9 mouse cellular contexts compared by ENCODE assay signal in genomic region chr9:124118489-124118888, GRCm38 (mm10). TPM values are rescaled to one million over a fixed set of nuclear protein-coding genes. Genes with fewer than 3 reads are reported as not detected.
DNase-seq lines count a peak whose midpoint lies in the region; ATAC-seq and TF ChIP-seq lines count a peak whose summit lies in the region.
"Had no signal": no experiment of that assay in that cellular context is flagged by ENCODE, and none has a peak within 500 bp of the region (broad histone marks: within the 10 kb centered on the region; RNA-seq: fewer than 3 reads in every experiment).

No protein-coding gene starts in this region.

- H3K9me3 ChIP-seq in stomach, postnatal 0 days (ENCODE audit: control insufficient read depth, low read length), result no peaks in the 10 kb centered on the region
- H3K9me3 ChIP-seq: stomach, embryonic 15.5 days had no signal

- H3K4me2 ChIP-seq in stomach, postnatal 0 days (replicated peaks; ENCODE audit: low read depth), result no peak overlapping the region
- H3K4me2 ChIP-seq: stomach, embryonic 15.5 days had no signal

- TF ChIP-seq EP300 in stomach, postnatal 0 days (optimal IDR thresholded peaks at IDR 0.05), result no peak

- no peaks in the 10 kb centered on the region for H3K36me3 ChIP-seq in stomach, postnatal 0 days (ENCODE audit: control insufficient read depth, insufficient read depth, low read length)
- H3K36me3 ChIP-seq: stomach, embryonic 15.5 days had no signal

- ATAC-seq in stomach, postnatal 0 days (ENCODE audit: low FRiP score, low TSS enrichment), result no peak

- H3K27me3 ChIP-seq in stomach, postnatal 0 days (ENCODE audit: control insufficient read depth, insufficient read depth, low read length), result no peaks in the 10 kb centered on the region
- H3K27me3 ChIP-seq: stomach, embryonic 15.5 days had no signal

- TF ChIP-seq CTCF in lung, adult 2 months (IDR thresholded peaks at IDR 0.05; ENCODE audit: insufficient read depth, low read length), result peak; percentile 48
- peak; percentile 68 for TF ChIP-seq CTCF in stomach, postnatal 0 days (IDR thresholded peaks at IDR 0.05; ENCODE audit: low read depth)

- no peak overlapping the region for H3K27ac ChIP-seq in stomach, postnatal 0 days (replicated peaks)
- H3K27ac ChIP-seq: stomach, embryonic 15.5 days had no signal

- TF ChIP-seq POLR2A in lung, adult 2 months (IDR thresholded peaks at IDR 0.05; ENCODE audit: borderline replicate concordance, extremely low read depth, low read depth, low read length), result no peak

- peak; percentile 8 for DNase-seq in adrenal gland, adult 2 months
- no peak for DNase-seq in adrenal gland, adult 8-10 months
- DNase-seq in urinary bladder, postnatal 14 days (ENCODE audit: low spot score), result peak; percentile 55
- DNase-seq in urinary bladder, adult 18-20 months (ENCODE audit: low spot score in 2 of 2), result no peak
- DNase-seq in lung, adult 2 months, result no peak
- DNase-seq in stomach, postnatal 0 days (ENCODE audit: low spot score), result peak; percentile 34
- DNase-seq in left cerebral cortex, adult 11 months (ENCODE audit: low spot score), result no peak
- DNase-seq in ovary, adult 18-20 months (ENCODE audit: low spot score), result no peak

- WGBS in lung, adult 2 months, result 93% methylated on average over 1 of the region's 1 CpGs
- WGBS in stomach, postnatal 0 days, result 86% methylated on average over 1 of the region's 1 CpGs

- H3K9ac ChIP-seq in stomach, postnatal 0 days (ENCODE audit: low read length), result no peak overlapping the region
- H3K9ac ChIP-seq: stomach, embryonic 15.5 days had no signal

- no peak overlapping the region for H3K4me3 ChIP-seq in lung, adult 2 months (replicated peaks; ENCODE audit: extremely low read depth, low read depth, low read length)
- H3K4me3 ChIP-seq in stomach, postnatal 0 days (ENCODE audit: low read depth, low read length), result no peak overlapping the region
- H3K4me3 ChIP-seq: stomach, embryonic 15.5 days had no signal

- H3K4me1 ChIP-seq in lung, adult 2 months (ENCODE audit: control insufficient read depth, insufficient read depth, low read length), result no peaks in the 10 kb centered on the region
- H3K4me1 ChIP-seq in stomach, postnatal 0 days (replicated peaks; ENCODE audit: control insufficient read depth, insufficient read depth), result no peaks in the 10 kb centered on the region
- H3K4me1 ChIP-seq: stomach, embryonic 15.5 days had no signal

RNA-seq across cellular contexts. Expression of gene Ccr5, which starts 2.9 kb away (rescaled TPM):
- 1 to 10 TPM; 2.4 to 6.1 TPM for total RNA-seq in adrenal gland, adult 2 months (2021)
- polyA plus RNA-seq in adrenal gland, adult 2 months (2012; rRNA removed), result 0.36 and 0.39 TPM in 2 replicates
- total RNA-seq in adrenal gland, adult 8-10 months (2022), result 10 to 100 TPM in 2 of 4 experiments, 1 to 10 TPM in 2; 4.5 to 11.4 (median 9.6) TPM
- 0.74 and 3.0 TPM in 2 replicates for polyA plus RNA-seq in lung, adult 2 months (2012; rRNA removed)
- 0.42 and 0.63 TPM in 2 replicates for polyA plus RNA-seq in stomach, postnatal 0 days (2015; fragmentation: Nextera tagmentation; extraction: Ambion mirVana)

RNA-seq across cellular contexts. Expression of gene Ccr2, which starts 16.7 kb away (rescaled TPM):
- 1 to 10 TPM in 1 of 2 experiments, under 1 TPM in 1; 0.95 to 4.4 TPM for total RNA-seq in adrenal gland, adult 2 months (2021)
- 0.43 and 0.55 TPM in 2 replicates for polyA plus RNA-seq in adrenal gland, adult 2 months (2012; rRNA removed)
- 1 to 10 TPM; 1.6 to 4.8 (median 3.2) TPM for total RNA-seq in adrenal gland, adult 8-10 months (2022)
- polyA plus RNA-seq in lung, adult 2 months (2012; rRNA removed), result 4.0 and 9.3 TPM in 2 replicates
- 0.74 and 1.2 TPM in 2 replicates for polyA plus RNA-seq in stomach, postnatal 0 days (2015; fragmentation: Nextera tagmentation; extraction: Ambion mirVana)

Comparison
In these comparisons a context has a peak if more than half of its experiments do, and no peak if none do; other contexts are left out.
1. DNase-seq: peak in adrenal gland, adult 2 months (single experiment), urinary bladder, postnatal 14 days (single experiment) and stomach, postnatal 0 days (single experiment); none in adrenal gland, adult 8-10 months (single experiment), urinary bladder, adult 18-20 months (0 of 2), lung, adult 2 months (single experiment), left cerebral cortex, adult 11 months (single experiment) and ovary, adult 18-20 months (single experiment).